Mouse (Mus musculus): Measurements from ENCODE around the gene Olfr1333.

DNA sequence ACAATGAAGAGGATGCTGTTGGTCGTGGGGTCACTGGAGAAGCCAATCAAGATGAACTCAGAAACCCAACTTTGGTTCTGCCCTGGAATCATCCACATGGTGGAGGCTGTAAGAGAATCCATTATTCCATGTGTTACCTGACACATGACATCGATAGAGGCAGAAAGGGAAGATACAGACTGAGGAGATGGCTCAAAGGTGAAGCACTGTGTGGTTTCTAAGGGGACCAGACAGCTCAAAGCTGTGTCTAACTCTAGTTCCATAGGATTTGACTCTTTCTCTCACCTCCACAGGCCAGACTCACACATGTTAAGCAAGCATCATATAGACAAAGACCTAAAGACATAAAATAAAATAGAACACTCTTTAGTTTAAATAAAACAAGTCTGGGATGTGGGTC lies 53.6 kb downstream of the Olfr1333 start, which contains the start of gene Olfr1337:
- TF ChIP-seq ZNF384 (IDR thresholded peaks at IDR 0.05; ENCODE audit: low read depth, low read length), result no peak
- TF ChIP-seq ZC3H11A (IDR thresholded peaks at IDR 0.05; ENCODE audit: borderline replicate concordance, low read depth, low read length), result no peak
- no peak for TF ChIP-seq CHD2 (IDR thresholded peaks at IDR 0.05; ENCODE audit: low read depth, low read length)
- TF ChIP-seq MAFK (IDR thresholded peaks at IDR 0.05; ENCODE audit: insufficient read depth, low read depth, low read length), result no peak
